Mouse (Mus musculus): ENCODE results near the gene Car10. TPM values are rescaled to one million over a fixed set of nuclear protein-coding genes. Genes with fewer than 3 reads are reported as not detected.
"Not testable (repeated sequence)": the region's sequence is repeated elsewhere in the genome, so short reads cannot be mapped to it uniquely, and the experiment has no call there.

The Car10 gene
- total RNA-seq, 2 experiments from 2014 or later, result not detected

DNA sequence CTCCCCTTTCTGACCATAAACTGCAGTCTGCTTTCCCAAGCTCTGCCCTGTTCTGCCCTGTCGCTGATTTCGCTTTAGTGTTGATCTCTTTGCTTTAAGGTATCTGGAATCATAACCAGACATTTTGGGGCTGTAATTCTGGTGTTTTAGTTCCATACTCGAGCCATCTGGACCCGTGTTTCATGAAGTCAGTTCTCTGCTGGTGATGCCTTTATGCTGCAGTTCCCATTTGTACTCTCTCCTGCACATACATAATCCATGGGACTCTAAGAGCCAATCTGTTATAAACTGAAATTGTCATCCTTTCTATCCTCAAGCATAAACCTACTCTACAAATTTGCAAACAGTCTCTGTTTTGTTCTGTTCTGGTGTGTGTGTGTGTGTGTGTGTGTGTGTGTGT, 293.3 kb downstream of the Car10 start:
- no peak for DNase-seq

DNA sequence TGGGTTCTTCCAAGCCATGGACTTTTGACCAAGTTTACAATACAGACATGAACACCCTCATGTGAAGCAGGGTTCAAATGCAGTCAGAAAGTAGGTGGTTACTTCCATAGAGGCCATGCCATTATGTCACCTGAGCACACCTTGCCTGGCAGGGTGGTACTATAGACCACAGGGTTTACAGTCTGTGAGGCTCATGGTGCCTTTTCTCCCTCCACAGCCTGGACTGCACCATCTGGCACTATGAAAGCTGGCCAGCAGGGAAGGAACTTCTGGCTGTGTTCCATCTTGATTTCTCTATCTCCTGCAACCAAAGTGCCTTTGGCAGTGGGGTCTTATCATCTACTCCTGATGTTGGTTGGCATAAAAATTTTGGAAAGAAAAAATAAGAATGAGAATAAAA, 295.5 kb downstream of the Car10 start:
- not testable (repeated sequence) for DNase-seq

DNA sequence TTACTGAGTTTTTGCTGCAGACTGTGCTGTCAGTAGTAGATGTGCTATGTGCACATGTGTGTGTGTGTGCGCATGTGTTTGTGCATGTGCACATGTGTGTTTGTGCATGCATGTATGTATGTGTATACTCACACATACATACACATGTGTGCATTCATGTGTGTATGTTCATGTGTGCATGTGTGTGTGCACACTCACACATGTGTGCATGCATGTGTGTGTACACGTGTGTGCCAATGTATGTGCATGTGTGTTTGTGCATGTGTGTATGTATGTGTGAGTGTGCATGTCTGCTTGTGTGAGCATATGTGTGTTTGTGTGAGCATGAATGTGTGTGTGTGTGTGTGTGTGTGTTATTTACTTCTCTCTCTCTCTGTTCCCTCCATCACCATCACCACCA, 298.5 kb downstream of the Car10 start:
- no peak for DNase-seq

DNA sequence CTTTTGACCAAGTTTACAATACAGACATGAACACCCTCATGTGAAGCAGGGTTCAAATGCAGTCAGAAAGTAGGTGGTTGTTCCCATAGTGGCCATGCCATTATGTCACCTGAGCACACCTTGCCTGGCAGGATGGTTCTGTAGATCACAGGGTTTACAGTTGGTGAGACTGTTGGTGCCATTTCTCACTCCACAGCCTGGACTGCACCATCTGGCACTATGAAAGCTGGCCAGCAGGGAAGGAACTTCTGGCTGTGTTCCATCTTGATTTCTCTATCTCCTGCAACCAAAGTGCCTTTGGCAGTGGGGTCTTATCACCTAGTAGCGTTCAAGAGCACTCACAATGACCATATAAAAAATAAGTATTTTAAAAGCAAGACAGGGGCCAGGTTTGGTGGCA, 303.3 kb downstream of the Car10 start:
- peak in 1 of 2 experiments; percentile 1 for DNase-seq

DNA sequence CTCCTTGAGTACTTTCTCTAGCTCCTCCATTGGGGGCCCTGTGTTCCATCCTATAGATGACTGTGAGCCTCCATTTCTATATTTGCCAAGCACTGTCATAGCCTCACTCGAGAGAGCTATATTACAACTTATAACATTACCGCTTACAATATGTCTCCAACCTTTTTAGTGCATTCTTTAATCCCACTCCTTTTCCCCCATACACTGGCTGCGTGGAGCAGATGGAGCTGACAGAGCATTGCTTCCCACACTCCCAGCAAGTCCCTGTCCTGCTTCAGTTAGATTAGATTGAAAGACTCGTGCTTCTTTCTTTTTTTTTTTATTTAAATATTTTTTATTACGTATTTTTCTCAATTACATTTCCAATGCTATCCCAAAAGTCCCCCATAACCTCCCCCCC, 310.2 kb downstream of the Car10 start:
- no peak for DNase-seq

DNA sequence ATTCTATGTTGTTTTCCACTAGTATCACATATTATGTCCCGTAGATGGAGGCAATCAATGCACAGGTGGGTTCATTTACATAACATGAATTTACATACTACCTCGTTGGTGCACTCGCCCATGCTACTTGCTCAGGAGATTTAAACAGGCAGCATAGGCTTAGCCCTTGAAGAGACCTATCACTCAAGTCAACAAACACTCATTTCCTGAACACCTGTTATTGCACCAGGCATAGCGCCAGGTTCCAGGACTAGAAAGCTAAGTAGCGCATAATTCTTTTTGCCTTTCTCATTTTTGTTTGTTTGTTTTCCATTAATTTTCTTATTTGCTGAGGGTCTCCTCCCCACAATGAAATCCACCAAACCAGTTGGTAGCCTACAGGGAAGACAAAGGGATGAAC, 333.7 kb downstream of the Car10 start:
- no peak for DNase-seq

DNA sequence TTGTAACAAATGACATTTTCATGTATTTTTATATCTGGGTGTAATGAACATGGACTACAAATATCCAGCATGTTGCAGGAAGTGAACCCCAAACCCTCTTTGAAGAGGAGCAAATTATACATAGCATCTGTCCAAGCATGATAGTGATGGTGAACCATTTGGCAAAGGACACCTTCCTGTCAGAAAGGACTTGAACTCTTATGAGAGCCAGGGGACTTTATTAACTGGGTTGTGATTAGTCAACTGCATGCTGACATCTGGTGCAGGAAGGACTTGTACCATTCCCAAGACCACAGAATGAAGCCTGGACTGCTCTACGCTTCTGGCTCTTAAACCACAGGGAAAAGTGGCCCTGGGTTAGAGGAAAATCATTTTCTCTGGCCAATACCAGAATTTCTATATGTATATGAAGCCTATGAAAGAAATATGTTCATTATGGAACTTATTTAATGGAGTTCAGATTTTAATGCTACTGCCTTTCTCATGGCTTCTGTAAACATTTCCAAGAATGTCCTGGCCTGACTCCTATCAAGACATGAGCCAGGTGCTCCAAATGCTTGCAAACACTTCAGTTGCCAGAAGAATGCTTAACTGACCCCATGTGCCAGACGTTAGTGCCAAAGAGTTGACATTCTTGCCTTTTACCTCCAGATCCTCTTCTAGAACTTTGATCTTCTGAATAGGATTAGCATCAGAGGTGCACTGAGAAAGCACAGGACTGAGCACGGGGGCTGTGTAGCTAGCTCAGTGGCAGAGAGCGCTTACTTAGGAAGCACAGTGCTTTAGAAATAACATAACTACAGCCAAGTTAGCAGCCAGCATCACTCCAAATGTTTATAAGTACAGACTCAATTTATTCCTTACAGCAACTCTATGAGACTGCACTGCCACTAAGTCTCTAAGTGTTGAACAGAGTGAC, 337.4 kb downstream of the Car10 start:
- DNase-seq, result no peak

DNA sequence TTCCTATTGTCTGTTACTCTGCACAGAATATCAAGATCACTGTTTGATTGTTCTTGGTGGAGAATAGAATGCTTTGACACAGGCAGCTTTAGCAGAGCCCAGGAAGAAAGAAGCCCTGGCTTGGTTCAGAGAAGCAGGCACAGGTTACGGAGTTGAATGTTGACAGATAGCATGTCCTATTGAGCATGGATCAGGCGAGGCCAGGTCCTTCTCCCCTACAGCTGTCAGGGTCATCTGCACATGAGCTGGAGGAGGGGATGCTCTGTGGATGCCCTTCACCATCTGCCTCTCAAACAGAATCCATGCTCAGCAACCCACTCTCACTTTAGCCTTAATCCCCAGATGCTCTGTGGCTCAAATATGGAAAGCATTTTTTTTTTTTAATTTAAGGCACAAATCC, 339.1 kb downstream of the Car10 start:
- DNase-seq, result no peak

DNA sequence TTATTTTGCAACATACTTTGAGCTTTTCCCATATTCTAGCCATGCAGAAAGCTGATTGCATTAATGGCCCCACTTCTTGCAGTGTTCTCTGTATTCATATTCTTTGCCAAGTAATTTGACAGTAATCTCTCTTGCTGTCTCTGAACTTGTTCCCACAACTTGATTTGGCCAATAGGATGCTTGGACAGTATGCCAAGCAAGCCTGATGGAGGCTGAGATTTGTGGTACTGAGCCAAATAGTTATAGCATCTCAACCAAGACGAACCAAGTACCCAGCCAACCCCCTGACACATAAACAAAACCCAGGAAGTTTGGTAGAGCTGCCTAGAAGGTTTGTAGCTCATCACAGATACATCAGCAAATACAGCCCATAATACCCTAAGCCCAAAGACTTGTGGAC, 342.6 kb downstream of the Car10 start:
- DNase-seq, result no peak

DNA sequence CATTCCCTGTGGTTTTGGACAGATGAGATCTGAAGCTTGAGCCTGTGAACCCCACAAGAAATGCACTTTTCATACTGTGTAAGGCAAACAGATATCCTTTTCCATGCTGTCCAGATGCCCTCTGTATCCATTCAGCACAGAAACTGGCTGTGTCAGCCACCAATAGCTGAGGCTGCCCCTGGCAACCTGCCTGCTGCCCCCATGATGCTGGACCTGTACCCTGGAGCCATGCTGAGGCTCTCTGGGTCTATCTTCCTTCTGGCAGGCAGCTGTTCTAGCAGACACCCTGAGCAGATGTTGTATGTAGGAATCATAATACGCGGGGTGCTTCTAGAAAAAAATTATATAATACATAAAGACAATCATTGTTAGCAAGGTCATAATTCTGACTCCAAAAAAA, 345.9 kb downstream of the Car10 start:
- no peak for DNase-seq

DNA sequence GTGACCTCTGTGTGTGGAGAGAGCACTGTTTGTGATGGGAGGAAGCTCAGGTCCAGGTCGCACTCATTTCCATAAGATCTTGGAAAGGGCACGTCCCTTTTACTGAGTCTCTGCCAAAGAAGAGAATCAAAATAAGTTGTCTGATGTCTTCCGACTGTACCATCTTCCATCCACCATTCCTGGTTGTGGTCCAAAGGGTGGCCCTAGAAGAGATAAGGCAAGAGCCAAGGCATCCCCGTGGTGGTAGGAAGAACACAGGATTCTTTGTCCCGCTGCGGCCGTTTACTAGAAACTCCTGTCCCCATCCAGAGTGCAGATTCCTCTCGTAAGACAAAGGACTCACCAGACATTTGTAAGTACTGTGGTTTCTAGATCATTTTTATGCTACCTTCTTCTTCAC, 346.9 kb downstream of the Car10 start:
- DNase-seq, result no peak

DNA sequence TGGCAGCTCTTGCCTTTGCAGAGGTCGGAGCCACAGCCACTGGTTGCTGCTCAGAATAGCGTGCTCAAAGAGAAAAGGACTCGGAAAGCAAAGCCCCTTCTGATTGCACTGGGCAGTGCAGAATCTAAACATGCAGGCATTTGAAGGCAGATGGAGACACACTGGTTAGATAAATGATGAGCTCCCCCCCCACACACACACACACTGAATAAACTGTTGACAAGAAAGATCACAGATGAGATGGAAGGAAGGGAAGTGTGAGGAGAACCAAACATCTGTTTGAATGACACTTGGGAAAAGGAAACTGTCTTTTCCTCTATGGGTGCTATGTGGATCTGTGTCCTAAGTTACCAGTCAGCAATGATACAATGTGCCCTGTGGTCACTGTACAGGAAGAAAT, 349.7 kb downstream of the Car10 start:
- DNase-seq, result no peak

DNA sequence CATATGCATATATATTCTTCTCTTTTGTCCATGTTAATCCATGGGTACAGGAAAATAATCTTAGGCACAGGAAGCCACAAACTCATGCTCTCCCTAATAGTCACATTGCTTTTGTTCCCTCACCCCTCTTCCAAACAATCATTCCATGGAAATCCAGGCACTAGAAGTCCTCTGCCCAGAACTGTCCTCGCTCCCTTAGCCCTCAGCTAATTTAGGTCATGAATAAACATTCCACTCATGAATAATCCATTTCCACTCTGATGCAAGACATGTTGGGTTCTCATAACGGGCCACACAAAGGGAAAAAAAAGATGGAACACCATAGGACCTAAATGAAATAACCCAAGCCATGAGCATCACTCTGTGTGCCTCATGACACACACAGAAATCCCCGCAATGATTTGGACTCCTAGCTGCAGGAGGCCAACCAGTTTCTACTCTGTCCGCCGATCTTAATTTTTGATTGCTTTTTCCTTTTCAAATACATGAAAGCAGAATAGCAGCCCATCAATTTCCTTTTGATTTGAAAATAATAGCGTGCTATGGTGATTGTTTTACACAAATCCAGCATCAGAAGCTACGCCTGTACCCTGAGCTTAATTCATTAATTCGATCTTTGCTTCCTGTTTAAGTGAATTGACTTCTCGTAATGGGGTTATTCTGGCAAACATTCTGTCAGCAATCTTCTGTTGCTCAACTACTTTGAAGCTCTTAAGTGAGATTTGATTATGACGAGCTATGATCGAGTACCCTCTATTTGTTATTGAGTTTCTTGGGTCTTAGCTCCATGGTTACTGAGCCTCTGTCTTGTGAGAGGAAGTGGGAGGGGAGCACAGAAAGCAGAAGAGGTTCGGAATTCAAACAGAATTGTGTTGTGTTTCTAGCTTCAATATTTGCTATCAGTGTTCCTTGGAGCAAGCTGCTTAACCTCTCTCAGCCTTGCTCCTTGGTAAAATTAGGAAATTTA, 350.7 kb downstream of the Car10 start:
- DNase-seq, result no peak

DNA sequence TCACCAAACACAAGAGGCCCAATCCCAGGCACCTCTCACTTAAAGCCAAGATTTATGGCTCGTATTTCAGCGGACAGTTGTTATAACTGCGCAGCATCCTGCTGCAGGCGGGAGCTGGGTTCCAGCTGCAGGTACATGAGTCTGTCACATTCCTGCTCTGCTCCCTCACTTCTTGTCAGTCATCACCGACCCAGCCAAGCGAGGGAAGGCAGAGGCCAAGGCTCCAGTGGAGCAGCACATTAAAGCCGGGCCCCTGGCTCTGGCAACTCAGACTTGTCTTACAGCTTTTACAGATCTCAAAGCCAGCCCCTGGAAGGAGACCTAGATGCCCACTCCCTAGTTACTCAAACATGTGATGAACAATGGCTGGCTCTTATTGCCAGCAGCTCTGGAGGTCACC, 352.7 kb downstream of the Car10 start:
- DNase-seq, result no peak

DNA sequence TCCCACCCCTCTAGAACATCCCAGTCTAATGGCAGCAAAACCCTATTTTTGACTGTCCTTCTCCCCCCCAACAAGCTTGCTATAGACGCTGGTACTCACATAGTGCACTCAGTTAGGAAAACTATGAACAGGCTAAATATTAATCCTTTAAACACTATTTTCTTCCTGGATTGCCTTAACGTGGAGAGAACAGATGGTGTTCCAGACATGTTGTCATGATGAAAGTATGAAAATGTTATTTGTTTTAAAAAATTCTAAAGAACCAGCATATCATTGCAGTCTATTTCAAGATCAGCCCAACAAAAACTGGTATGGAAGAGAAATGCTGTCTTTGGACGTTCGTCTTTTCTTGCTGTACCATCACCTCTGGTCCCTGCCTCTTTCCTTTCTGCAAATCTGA, 368.4 kb downstream of the Car10 start:
- no peak for DNase-seq

DNA sequence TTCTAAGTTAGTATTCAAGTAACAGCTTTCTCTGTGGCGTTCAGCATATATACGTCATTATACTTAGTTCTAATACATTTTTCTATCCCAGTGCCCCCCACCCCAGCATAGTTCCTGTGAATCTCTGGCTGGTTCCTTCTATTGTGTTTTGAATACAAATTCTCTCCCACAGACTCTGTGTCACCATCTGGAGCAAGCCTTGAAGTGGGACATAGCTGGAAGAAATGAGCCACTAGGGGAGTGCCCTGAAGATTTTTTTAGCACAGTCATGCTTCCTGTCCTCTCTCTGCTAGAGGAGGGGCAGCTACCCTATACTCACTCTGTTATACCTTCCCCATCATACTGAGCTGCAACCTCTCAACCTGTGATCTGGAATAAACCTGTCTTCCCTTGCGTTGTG, 369.9 kb downstream of the Car10 start:
- no peak for DNase-seq

DNA sequence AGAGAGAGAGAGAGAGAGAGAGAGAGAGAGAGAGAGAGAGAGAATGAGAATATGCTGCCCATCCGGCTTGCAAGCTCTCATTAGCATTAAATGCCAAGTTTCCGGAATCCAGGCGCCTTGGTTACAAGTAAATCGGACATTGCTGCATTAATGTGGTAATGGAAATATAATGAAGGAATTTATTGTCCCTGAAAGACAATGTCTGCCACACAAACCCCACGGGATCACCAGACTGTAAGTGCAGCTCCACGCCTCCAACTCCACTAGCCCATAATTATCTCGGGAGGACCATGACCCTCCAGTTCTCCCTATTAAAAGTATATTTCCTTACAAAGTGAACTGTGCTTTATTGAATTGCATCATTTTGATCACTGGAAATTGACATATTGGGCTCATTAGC, 372.9 kb downstream of the Car10 start:
- DNase-seq, result no peak

DNA sequence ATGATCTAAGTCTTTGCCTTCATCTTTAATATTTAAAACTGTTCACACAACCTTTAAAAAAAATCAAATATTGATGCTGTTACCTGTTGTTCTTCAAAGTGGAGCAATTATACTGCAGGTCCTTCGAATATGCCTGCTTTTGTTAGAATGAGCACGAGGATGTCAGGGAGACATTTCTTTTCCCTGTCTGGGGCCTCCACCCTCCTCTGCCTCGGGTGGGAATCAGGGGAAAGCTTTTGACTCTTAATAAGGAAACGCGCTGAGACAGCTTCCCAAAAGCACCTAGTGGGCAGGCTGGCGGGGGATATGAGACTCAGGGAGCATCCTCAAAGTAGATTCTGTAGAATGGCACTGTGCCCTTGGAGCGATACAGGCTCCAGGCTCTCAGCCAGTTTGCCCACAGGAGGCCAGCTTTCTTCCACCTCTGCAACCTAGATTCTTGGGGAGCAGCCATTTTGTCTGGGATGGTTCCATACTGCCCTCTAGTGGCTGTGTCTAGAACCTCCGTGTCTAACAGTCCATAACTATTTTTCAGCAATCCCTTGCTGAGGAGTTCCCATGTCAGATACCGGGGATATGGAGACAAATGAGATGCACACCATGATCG, 373.8 kb downstream of the Car10 start:
- peak; percentile 47 to 71 for DNase-seq

DNA sequence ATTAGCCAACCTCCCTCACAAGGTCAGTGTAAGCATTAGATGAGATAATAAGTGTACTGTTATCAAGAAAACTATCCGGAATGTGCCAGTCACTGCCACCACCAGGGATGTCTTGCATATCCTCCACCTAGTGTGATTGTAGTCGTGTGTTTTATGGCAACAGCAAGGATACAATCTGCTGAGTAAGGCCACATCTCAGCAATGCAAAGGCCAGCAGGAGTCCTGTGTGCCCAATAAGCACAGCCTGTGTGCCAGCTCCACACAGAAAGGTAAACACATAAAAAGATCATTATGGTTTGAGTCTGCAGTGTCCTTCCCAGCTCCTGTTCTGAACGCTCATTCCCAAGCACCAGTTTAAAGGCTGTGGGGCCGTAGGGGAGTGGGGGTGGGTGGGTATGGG, 386.8 kb downstream of the Car10 start:
- no peak for DNase-seq

DNA sequence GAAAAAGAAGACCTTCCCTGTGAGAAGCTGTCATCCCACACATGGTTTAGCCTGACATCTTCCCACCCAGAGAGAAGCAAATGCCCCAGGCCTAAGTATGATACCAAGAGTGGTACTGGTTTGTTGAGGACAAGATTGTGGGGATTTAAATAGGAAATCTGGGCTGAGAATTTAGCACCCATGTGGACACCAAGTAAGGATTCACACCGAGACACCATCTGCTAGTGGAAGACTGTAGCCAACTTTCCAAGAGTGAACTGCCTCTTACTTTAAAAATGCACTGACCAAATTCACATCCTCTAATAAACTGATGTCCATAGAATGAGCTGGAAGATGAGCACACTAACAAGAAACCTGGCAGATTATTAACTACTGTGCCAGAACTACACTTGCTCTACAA, 389.2 kb downstream of the Car10 start:
- no peak for DNase-seq

DNA sequence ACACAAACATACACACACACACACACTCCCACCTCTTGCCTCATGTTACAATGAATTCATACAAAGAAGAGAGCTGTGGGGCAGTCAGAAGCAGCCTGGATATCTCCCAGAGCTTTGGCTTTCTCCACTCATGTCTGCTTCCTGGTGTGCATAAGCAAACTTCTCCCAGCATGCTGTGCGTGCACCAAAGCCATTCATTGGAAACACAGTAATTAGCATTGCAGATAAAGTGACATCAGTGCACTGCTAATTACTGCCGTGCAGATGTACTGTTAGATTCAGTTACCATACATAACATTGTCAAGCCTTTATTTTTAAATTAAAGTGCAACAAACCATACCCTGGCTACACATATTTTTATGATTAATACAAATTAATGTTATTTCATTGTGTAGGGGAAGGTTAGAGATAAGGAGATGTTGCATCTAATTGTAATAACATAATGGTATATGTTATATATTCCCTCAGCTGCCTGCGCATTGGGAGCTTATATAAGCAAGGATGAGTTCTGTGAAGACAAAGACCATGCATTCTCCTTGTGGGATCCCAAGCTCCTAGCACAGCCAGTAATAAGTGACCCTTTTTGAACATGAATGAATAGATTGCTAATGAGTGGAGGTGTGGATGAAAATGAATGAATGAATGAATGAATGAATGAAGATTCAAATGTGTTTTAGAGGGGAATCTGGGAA, 390.2 kb downstream of the Car10 start:
- DNase-seq, result no peak

DNA sequence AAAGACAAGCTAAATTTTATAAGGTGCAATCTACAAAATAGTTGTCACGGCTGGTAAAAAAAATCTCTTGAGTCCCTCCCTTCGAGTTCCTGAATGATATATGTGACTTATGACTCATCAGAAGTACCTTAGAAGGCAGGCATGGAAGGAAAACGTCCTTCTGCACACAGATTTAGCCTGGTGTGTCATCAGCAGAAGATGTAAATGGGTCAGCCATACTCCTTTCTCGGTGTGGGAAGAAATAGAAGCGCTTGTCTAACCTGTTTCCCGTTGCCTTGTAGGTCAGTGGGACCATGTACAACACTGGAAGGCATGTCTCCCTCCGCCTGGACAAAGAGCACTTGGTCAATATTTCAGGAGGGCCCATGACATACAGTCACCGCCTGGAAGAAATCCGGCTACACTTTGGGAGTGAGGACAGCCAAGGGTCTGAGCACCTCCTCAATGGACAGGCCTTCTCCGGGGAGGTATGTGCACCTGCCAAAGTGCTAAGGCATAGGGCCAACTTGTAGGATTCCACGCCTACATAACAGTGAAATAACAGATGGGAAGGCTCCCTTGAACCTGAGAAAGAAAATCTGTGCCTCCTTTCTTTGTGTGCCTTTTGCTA, 392.5 kb downstream of the Car10 start:
- no peak for DNase-seq
